Mouse (Mus musculus) small intestine, adult 2 months (tissue): ENCODE results near the gene Usp2. TPM values are rescaled to one million over a fixed set of nuclear protein-coding genes. Genes with fewer than 3 reads are reported as not detected.

Experiments used
- H3K27ac ChIP-seq: fragments of 200-500 bp; 2 replicates; pipeline ENCODE4 v1.5.1; 2012; ENCODE audit warnings: low read depth, low read length, control low read depth, inconsistent platforms; ENCODE audit not compliant: insufficient read depth
- H3K27me3 ChIP-seq: fragments of 200-500 bp; 2 replicates; pipeline ENCODE4 v1.6.1; 2012; ENCODE audit warnings: mild to moderate bottlenecking, moderate library complexity, low read length, inconsistent platforms; ENCODE audit not compliant: control insufficient read depth, insufficient read depth
- H3K36me3 ChIP-seq: fragments of 200-500 bp; 2 replicates; pipeline ENCODE4 v1.6.1; 2012; ENCODE audit warnings: mild to moderate bottlenecking, low read length, control low read depth, inconsistent platforms; ENCODE audit not compliant: control insufficient read depth, insufficient read depth
- H3K4me1 ChIP-seq: fragments of 200-500 bp; 2 replicates; pipeline ENCODE4 v1.6.1; 2012; ENCODE audit warnings: low read length, inconsistent platforms, mixed read lengths; ENCODE audit not compliant: control insufficient read depth, insufficient read depth, insufficient read length
- H3K4me3 ChIP-seq: fragments of 200-500 bp; 2 replicates; pipeline ENCODE4 v1.5.1; 2012; ENCODE audit warnings: low read depth, mild to moderate bottlenecking, control low read depth, inconsistent platforms, low read length, moderate library complexity
- CTCF ChIP-seq: fragments of 200-500 bp; IDR thresholded peaks from 2 replicates; pipeline ENCODE4 v1.5.1; 2012; ENCODE audit warnings: low read depth, mild to moderate bottlenecking, control low read depth, inconsistent platforms, low read length, moderate library complexity, mixed read lengths; ENCODE audit not compliant: insufficient replicate concordance, insufficient read length; ENCODE audit errors: extremely low read depth
- POLR2A ChIP-seq: fragments of 200-500 bp; IDR thresholded peaks from 2 replicates; pipeline ENCODE4 v1.6.1; 2012; ENCODE audit warnings: low read depth, mild to moderate bottlenecking, control low read depth, inconsistent platforms, low read length, moderate library complexity
- WGBS: fragments of 180-500 bp; shearing (Covaris S2); methylation state at CpG from one replicate; pipeline ENCODE4 v1.1.7; 2018; 5-methylcytosine and 5-hydroxymethylcytosine counted together
- polyA plus RNA-seq: library from polyadenylated mRNA; depleted of rRNA; stranded (reverse); fragments of >200 nt; gene quantifications from 2 replicates; pipeline ENCODE4 v1.2.3, GENCODE M21; 2012

The Usp2 gene
- polyA plus RNA-seq, 1 experiment = 12.0 TPM

DNA sequence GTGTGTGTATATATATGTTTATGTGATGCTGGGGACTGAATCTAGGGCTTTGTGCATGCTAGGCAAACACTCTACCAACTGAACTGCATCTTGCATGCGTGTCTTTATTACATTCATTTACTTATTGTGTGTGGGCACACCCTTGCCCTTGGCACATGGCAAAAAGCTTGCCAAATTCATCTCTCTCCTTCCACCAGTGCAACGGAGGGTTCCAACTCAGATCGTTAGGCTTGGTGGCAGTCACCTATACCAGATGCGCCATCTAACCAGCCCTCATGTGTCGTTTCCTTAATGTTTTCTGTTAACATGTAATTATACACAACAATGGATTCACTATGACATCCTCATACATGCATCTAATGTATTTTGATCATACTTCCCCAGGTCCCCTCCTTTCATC lies 15.4 kb downstream of the Usp2 start:
- H3K4me3 ChIP-seq = no peak overlapping the region
- 73% methylated on average over 5 of the region's 5 CpGs for WGBS
- H3K36me3 ChIP-seq = no peaks in the 10 kb centered on the region
- H3K4me1 ChIP-seq = peaks cover 47% of the 10 kb centered on the region
- no peak overlapping the region for H3K27ac ChIP-seq
- H3K27me3 ChIP-seq = no peaks in the 10 kb centered on the region
- no peak for TF ChIP-seq CTCF
- TF ChIP-seq POLR2A = no peak

DNA sequence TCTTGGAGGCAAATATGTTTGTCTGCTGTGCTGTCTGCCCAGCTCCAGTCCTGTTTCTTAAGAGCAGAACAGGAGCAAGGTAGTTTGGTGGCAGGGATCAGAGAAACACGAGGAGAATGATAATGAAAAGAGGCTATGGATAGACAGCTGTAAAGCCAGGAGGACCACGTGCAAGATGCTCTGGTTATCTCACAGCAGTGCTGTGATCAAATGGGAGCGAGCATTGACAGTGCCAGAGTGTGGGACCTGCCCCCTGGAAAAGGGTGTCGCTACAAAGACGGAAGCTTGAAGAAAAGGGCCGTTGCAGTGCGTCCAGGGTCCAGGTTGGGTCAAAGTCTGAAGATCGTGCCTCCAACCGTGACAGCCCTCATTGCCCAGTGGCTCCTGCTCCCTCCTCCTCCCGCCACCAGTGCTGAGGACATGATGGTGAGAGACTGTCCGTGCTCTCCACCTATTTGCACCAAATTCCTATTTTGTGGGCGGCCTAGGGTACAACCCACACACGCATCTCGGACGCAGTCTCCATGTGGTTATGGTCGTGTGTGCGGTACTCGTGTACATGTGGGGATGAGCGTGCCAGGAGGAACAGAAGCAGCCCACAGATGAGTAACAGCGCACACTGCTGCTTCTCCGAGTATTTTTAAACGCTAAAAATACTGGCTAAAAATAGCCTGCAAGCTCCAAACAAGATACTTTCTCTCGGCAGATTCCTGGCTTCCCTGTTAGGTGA lies 16.7 kb downstream of the Usp2 start:
- 7% methylated on average over 23 of the region's 23 CpGs for WGBS
- Histone ChIP-seq H3K4me1 (peaks cover 46% of the 10 kb centered on the region), H3K27ac (peak overlapping the region; percentile 96), H3K4me3 (peak overlapping the region; percentile 81), H3K27me3 (no peaks in the 10 kb centered on the region), H3K36me3 (no peaks in the 10 kb centered on the region)
- no peak for TF ChIP-seq CTCF
- peak; percentile 36; the same call in 1 of the 2 replicates for TF ChIP-seq POLR2A

DNA sequence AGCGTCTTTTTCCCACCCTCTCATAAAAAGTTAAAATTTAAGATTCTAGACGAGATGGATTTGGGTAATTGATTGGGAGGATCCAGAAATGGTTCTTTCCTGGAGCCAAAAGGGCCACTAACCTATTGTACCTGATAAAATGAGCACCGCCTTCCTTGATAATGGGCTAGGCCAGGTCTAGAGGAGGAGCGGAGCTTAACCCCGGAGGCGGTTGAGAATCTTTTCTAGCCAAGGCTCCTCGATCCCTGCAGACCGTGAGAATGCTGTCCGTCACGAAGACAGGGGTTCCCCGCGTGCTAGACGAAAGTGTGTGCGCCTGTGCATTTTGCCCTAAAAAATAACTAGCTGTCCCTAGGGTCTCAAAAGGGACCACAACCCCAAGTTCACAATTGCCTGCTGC lies 17.4 kb downstream of the Usp2 start:
- Histone ChIP-seq H3K4me3 (peak overlapping the region; percentile 81), H3K27me3 (no peaks in the 10 kb centered on the region), H3K4me1 (peaks cover 44% of the 10 kb centered on the region), H3K27ac (peak overlapping the region; percentile 96), H3K36me3 (no peaks in the 10 kb centered on the region)
- 2% methylated on average over 14 of the region's 14 CpGs for WGBS
- TF ChIP-seq POLR2A (no peak), CTCF (no peak)

DNA sequence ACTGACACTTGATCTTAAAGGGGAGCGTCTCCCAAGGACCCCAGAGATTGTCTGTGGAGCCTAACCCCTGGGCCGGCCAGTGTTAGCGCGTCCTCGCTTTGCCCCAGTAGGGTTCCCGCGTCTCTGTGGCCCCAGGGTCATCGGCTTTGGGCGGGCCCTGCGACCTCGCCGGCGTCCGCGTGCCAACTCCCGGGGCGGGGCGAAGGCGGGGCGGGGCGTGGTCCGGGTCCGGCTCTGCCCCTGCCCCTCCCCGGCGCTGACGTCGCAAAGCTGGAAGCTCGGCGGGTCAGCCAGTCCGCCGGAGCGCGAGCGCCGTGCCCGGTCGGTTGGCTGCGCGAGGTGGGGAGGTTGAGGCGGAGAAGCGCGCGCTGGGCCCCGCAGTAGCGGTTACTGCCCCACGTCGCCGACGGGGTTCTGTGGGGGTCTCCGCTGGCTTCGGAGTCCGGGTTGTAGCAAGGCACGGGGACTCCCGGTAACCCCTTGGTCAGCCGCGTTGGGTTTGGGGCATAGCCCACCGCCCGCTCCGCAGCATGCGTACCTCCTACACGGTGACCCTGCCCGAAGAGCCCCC lies 17.9 kb downstream of the Usp2 start:
- Histone ChIP-seq H3K4me1 (peaks cover 41% of the 10 kb centered on the region), H3K4me3 (peak overlapping the region; percentile 81), H3K27me3 (no peaks in the 10 kb centered on the region), H3K36me3 (0 out of 2 replicates have a peak, but pooled peaks cover 2% of the 10 kb centered on the region), H3K27ac (peak overlapping the region; percentile 96)
- TF ChIP-seq POLR2A (peak; percentile 88; the same call in 1 of the 2 replicates), CTCF (no peak; the same call in 1 of the 2 replicates)
- WGBS = under 1% methylated on average over 61 of the region's 62 CpGs

DNA sequence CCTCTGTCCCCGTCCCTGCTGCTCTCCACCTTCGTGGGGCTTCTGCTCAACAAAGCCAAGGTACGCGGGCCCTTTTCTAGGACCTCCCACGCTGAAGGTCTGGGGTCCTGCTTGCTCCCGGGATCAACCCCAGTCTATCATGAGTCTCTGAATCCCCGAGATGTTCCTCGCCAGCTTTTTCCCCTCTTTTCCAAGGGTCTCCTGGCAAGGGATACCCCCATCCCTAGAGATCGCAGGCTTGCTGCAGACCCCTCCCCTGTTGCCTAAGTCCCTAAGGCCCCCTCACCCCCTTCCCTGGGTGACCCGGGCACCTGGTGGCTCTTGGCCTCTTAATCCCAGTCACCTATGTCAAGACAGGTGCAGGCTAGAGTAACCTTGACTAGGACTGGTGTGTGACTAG lies 18.5 kb downstream of the Usp2 start:
- TF ChIP-seq POLR2A (no peak), CTCF (no peak)
- Histone ChIP-seq H3K4me3 (peak overlapping the region; percentile 81), H3K27me3 (no peaks in the 10 kb centered on the region), H3K36me3 (0 out of 2 replicates have a peak, but pooled peaks cover 3% of the 10 kb centered on the region), H3K27ac (peak overlapping the region; percentile 94), H3K4me1 (peaks cover 37% of the 10 kb centered on the region)
- WGBS = 5% methylated on average over 10 of the region's 10 CpGs

DNA sequence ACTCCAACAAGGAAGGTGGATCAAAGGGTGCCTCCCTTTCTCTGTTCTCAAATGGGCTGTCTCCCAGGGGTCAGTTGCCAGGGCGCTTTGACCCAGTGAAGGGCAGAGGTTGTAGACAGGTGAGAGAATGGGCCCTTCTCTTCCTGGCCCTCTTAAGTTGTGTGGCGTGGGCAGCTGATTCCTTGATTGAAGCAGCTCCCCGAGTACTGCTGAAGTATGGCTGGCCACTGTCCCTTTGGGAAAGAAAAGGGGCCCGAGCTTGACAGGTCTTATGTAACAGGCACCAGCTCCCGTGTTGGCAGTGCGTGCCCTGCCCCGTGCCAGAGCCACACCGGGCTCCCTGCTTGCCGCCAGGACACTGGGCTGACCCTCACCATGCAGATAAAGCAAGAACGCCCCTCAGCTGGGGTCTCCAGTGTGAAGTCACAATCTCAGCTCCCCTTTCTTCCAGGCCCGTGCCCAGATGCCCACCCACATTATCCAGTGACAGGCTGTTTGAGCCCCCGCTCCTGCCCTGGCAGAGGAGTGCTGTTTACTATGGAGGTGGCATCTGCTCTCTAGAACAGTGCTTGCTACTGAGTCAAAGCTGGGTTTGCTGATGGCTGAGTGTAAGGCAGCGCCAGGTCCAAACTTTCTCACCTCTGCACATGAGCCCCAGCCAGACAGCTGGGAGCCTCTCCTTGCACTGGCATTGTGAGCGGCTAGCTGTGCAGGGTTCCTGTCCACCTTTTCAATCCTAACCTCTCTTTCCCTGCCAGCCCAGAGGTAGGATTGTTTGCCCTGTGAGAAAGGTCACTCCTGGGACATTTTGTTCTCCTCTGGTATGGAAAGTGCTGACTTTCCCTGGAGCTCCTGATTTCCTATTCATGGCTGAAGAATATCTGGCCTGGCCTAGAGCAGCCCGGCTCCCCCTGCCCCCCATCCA lies 19.2 kb downstream of the Usp2 start:
- H3K27me3 ChIP-seq = no peaks in the 10 kb centered on the region
- peak overlapping the region; percentile 94 for H3K27ac ChIP-seq
- 25% methylated on average over 15 of the region's 15 CpGs for WGBS
- peak overlapping the region; percentile 81 for H3K4me3 ChIP-seq
- peaks cover 7% of the 10 kb centered on the region for H3K36me3 ChIP-seq
- TF ChIP-seq CTCF (no peak), POLR2A (no peak; the same call in 1 of the 2 replicates)
- peaks cover 29% of the 10 kb centered on the region for H3K4me1 ChIP-seq
